Mouse (Mus musculus) embryonic fibroblast, embryonic 13.5 days (primary cell): ENCODE results near the gene Bak1.

ENCODE experiments used
- CTCF ChIP-seq: IDR thresholded peaks from 2 replicates; pipeline ENCODE4 v1.5.1; 2011; ENCODE audit warnings: mild to moderate bottlenecking, control low read depth, low read length, moderate library complexity, borderline replicate concordance; ENCODE audit not compliant: insufficient read depth
- POLR2A ChIP-seq: IDR thresholded peaks from 2 replicates; pipeline ENCODE4 v1.6.1; 2011; ENCODE audit warnings: low read depth, mild to moderate bottlenecking, control low read depth, low read length, moderate library complexity

- TF ChIP-seq CTCF: no peak
- no peak for TF ChIP-seq POLR2A
Measured at GRCm38 (mm10) chr17:26981050-26981449, 47.8 kb downstream of the Bak1 start.
